Comparison of ENCODE assay signal across 14 mouse cellular contexts in genomic region chr9:62632392-62632791, GRCm38 (mm10). TPM values are rescaled to one million over a fixed set of nuclear protein-coding genes. Genes with fewer than 3 reads are reported as not detected.
A peak's percentile ranks its signal among the peaks of the same experiment; 100 is the strongest.
DNase-seq lines count a peak whose midpoint lies in the region; ATAC-seq lines count a peak whose summit lies in the region.
"Had no signal": no experiment of that assay in that cellular context is flagged by ENCODE, and none has a peak within 500 bp of the region (broad histone marks: within the 10 kb centered on the region; RNA-seq: fewer than 3 reads in every experiment).

No protein-coding gene starts in this region.

- no peak overlapping the region for H3K27ac ChIP-seq in heart, embryonic 16.5 days (ENCODE audit: low read length)
- no peak overlapping the region for H3K27ac ChIP-seq in hindbrain, embryonic 13.5 days
- H3K27ac ChIP-seq: forebrain, embryonic 12.5 days; heart, adult 2 months had no signal

- peaks cover 4% of the 10 kb centered on the region; the same call in 1 of the 2 replicates for H3K9me3 ChIP-seq in heart, embryonic 16.5 days (replicated peaks; ENCODE audit: control insufficient read depth, low read length)
- H3K9me3 ChIP-seq in hindbrain, embryonic 13.5 days = no peaks in the 10 kb centered on the region; the same call in 1 of the 2 replicates
- H3K9me3 ChIP-seq: forebrain, embryonic 12.5 days had no signal

- H3K4me2 ChIP-seq in heart, embryonic 16.5 days (ENCODE audit: low read depth, low read length) = no peak overlapping the region
- H3K4me2 ChIP-seq in hindbrain, embryonic 13.5 days = no peak overlapping the region
- H3K4me2 ChIP-seq: forebrain, embryonic 12.5 days had no signal

- peaks cover 12% of the 10 kb centered on the region; the same call in 1 of the 2 replicates for H3K4me1 ChIP-seq in heart, embryonic 16.5 days (ENCODE audit: control insufficient read depth, insufficient read depth, low read length)
- no peaks in the 10 kb centered on the region for H3K4me1 ChIP-seq in hindbrain, embryonic 13.5 days (replicated peaks)
- H3K4me1 ChIP-seq: forebrain, embryonic 12.5 days had no signal

- 45% methylated on average over 6 of the region's 6 CpGs for WGBS in heart, embryonic 16.5 days
- WGBS in hindbrain, embryonic 13.5 days = 93% methylated on average over 6 of the region's 6 CpGs

- no peaks in the 10 kb centered on the region for H3K27me3 ChIP-seq in heart, embryonic 16.5 days (ENCODE audit: control insufficient read depth, insufficient read depth, low read length)
- H3K27me3 ChIP-seq in hindbrain, embryonic 13.5 days = no peaks in the 10 kb centered on the region
- H3K27me3 ChIP-seq: forebrain, embryonic 12.5 days had no signal

- DNase-seq in heart, postnatal 25 days (ENCODE audit: low spot score) = no peak
- DNase-seq in layer of hippocampus, adult 11-12 months (ENCODE audit: low spot score) = peak; percentile 50
- peak; percentile 17 to 44 for DNase-seq in left cerebral cortex, postnatal 10 days (ENCODE audit: extremely low spot score in 1 of 2, low spot score in 2 of 2)
- DNase-seq in right cerebral cortex, postnatal 25 days = peak; percentile 72
- DNase-seq in urinary bladder, postnatal 10 days (ENCODE audit: low spot score) = no peak
- DNase-seq: adrenal gland, postnatal 36 days; cerebellum, adult 11-12 months; kidney, adult 11 months had no signal

- H3K9ac ChIP-seq in heart, embryonic 16.5 days (ENCODE audit: low read length) = no peak overlapping the region
- no peak overlapping the region for H3K9ac ChIP-seq in hindbrain, embryonic 13.5 days
- H3K9ac ChIP-seq: forebrain, embryonic 12.5 days had no signal

- intact Hi-C loops in heart, postnatal 25 days (cut with DNase I) = no loop called here
- intact Hi-C loops in left cerebral cortex, postnatal 10 days (cut with DNase I) = no loop called here

- H3K4me3 ChIP-seq in heart, embryonic 16.5 days (ENCODE audit: low read length) = no peak overlapping the region
- no peak overlapping the region for H3K4me3 ChIP-seq in hindbrain, embryonic 13.5 days
- H3K4me3 ChIP-seq: forebrain, embryonic 12.5 days; heart, adult 2 months had no signal

- peak; percentile 23; the same call in 1 of the 2 replicates for ATAC-seq in heart, embryonic 16.5 days (replicated peaks; ENCODE audit: extremely low read depth, insufficient read depth, low FRiP score)
- ATAC-seq in hindbrain, embryonic 13.5 days (ENCODE audit: low FRiP score) = no peak

- H3K36me3 ChIP-seq in heart, embryonic 16.5 days (ENCODE audit: control insufficient read depth, insufficient read depth) = no peaks in the 10 kb centered on the region
- no peaks in the 10 kb centered on the region for H3K36me3 ChIP-seq in hindbrain, embryonic 13.5 days
- H3K36me3 ChIP-seq: forebrain, embryonic 12.5 days had no signal

RNA-seq across cellular contexts. Expression of gene Itga11, which starts 45.2 kb away (rescaled TPM):
- polyA plus RNA-seq in heart, embryonic 16.5 days (2015; fragmentation: Nextera tagmentation; extraction: Ambion mirVana) = 0.40 and 0.50 TPM in 2 replicates
- total RNA-seq in heart, postnatal 25 days (2021) = 1 to 10 TPM; 1.8 to 2.3 TPM
- 1 to 10 TPM; 1.1 to 1.4 TPM for total RNA-seq in left cerebral cortex, postnatal 10 days (2021)
- 1.7 and 2.0 TPM in 2 replicates for polyA plus RNA-seq in hindbrain, embryonic 13.5 days (2015; fragmentation: Nextera tagmentation; extraction: Ambion mirVana)
- total RNA-seq: megakaryocyte progenitor cell, adult 5-6 weeks; neutrophil, adult 5-6 weeks had no signal

Comparison
In these comparisons a context has a peak if more than half of its experiments do, and no peak if none do; other contexts are left out.
1. DNase-seq: peak in layer of hippocampus, adult 11-12 months (single experiment), left cerebral cortex, postnatal 10 days (2 of 2) and right cerebral cortex, postnatal 25 days (single experiment); none in heart, postnatal 25 days (single experiment) and urinary bladder, postnatal 10 days (single experiment).